Comparison of ENCODE assay signal across 8 mouse cellular contexts in genomic region chr4:44168816-44169215, GRCm38 (mm10).
DNase-seq lines count a peak whose midpoint lies in the region; ATAC-seq and TF ChIP-seq lines count a peak whose summit lies in the region.

No protein-coding gene starts in this region.

- H3K9ac ChIP-seq in lung, embryonic 14.5 days: peak overlapping the region; percentile 27; the same call in 1 of the 2 replicates
- H3K9ac ChIP-seq in intestine, embryonic 14.5 days (ENCODE audit: low read length): peak overlapping the region; percentile 25; the same call in 1 of the 2 replicates
- no peak overlapping the region for H3K9ac ChIP-seq in neural tube, embryonic 14.5 days (replicated peaks; ENCODE audit: low read depth, low read length)

- DNase-seq in lung, embryonic 14.5 days: no peak
- DNase-seq in lung, postnatal 25 days (ENCODE audit: low spot score): no peak
- DNase-seq in c-Kit-positive CD71-negative TER-119-negative erythroid progenitor cells, embryonic 14.5 days (ENCODE audit: low read depth): peak; percentile 40
- DNase-seq in intestine, embryonic 14.5 days (ENCODE audit: low spot score): no peak
- no peak for DNase-seq in right cerebral cortex, postnatal 25 days
- DNase-seq in cerebellum, adult 11 months: no peak
- no peak for DNase-seq in gastrocnemius, postnatal 14 days

- H3K4me1 ChIP-seq in lung, embryonic 14.5 days (ENCODE audit: insufficient read depth): peaks cover 10% of the 10 kb centered on the region; the same call in 1 of the 2 replicates
- H3K4me1 ChIP-seq in intestine, embryonic 14.5 days (replicated peaks; ENCODE audit: control insufficient read depth, insufficient read depth, low read length): peaks cover 22% of the 10 kb centered on the region
- H3K4me1 ChIP-seq in neural tube, embryonic 14.5 days (ENCODE audit: control insufficient read depth, insufficient read depth, low read length): peaks cover 21% of the 10 kb centered on the region

- H3K9me3 ChIP-seq in lung, embryonic 14.5 days (ENCODE audit: low read depth, low read length): no peaks in the 10 kb centered on the region
- no peaks in the 10 kb centered on the region for H3K9me3 ChIP-seq in intestine, embryonic 14.5 days (ENCODE audit: control insufficient read depth, low read length)
- H3K9me3 ChIP-seq in neural tube, embryonic 14.5 days (ENCODE audit: control insufficient read depth, low read length): no peaks in the 10 kb centered on the region

- TF ChIP-seq CTCF in lung, embryonic 14.5 days (IDR thresholded peaks at IDR 0.05; ENCODE audit: low read depth): no peak

- H3K36me3 ChIP-seq in lung, embryonic 14.5 days (ENCODE audit: insufficient read depth): no peaks in the 10 kb centered on the region
- H3K36me3 ChIP-seq in intestine, embryonic 14.5 days (ENCODE audit: control insufficient read depth, insufficient read depth, low read length): no peaks in the 10 kb centered on the region
- no peaks in the 10 kb centered on the region for H3K36me3 ChIP-seq in neural tube, embryonic 14.5 days (ENCODE audit: control insufficient read depth, insufficient read depth, low read length)

- H3K4me3 ChIP-seq in lung, embryonic 14.5 days (ENCODE audit: low read depth, low read length): peak overlapping the region; percentile 45
- H3K4me3 ChIP-seq in intestine, embryonic 14.5 days (ENCODE audit: low read depth, low read length): peak overlapping the region; percentile 48
- peak overlapping the region; percentile 40; the same call in 1 of the 2 replicates for H3K4me3 ChIP-seq in neural tube, embryonic 14.5 days (ENCODE audit: low read depth, low read length)

- peak overlapping the region; percentile 65 for H3K4me2 ChIP-seq in lung, embryonic 14.5 days
- H3K4me2 ChIP-seq in intestine, embryonic 14.5 days (ENCODE audit: low read length): peak overlapping the region; percentile 63
- peak overlapping the region; percentile 57 for H3K4me2 ChIP-seq in neural tube, embryonic 14.5 days (ENCODE audit: low read depth, low read length)

- ATAC-seq in lung, embryonic 14.5 days (ENCODE audit: insufficient read depth): no peak
- no peak for ATAC-seq in intestine, embryonic 14.5 days (replicated peaks; ENCODE audit: low FRiP score, low TSS enrichment, low read depth)
- no peak for ATAC-seq in neural tube, embryonic 14.5 days (ENCODE audit: low read depth)

- 4% methylated on average over 7 of the region's 7 CpGs for WGBS in lung, embryonic 14.5 days
- 4% methylated on average over 7 of the region's 7 CpGs for WGBS in intestine, embryonic 14.5 days
- 7% methylated on average over 7 of the region's 7 CpGs for WGBS in neural tube, embryonic 14.5 days

- intact Hi-C loops in gastrocnemius, postnatal 14 days (cut with DNase I; ENCODE audit: low total_unique reads): no loop called here

- H3K27me3 ChIP-seq in lung, embryonic 14.5 days (ENCODE audit: insufficient read depth, low read length): no peaks in the 10 kb centered on the region
- no peaks in the 10 kb centered on the region for H3K27me3 ChIP-seq in intestine, embryonic 14.5 days (replicated peaks; ENCODE audit: control insufficient read depth, insufficient read depth, low read length)
- no peaks in the 10 kb centered on the region for H3K27me3 ChIP-seq in neural tube, embryonic 14.5 days (ENCODE audit: control insufficient read depth, insufficient read depth, low read length)

- 0 out of 2 replicates have a peak overlapping the region, but pooled peaks have one; percentile 44 for H3K27ac ChIP-seq in lung, embryonic 14.5 days (ENCODE audit: low read depth)
- peak overlapping the region; percentile 51 for H3K27ac ChIP-seq in intestine, embryonic 14.5 days (ENCODE audit: low read depth)
- H3K27ac ChIP-seq in neural tube, embryonic 14.5 days (ENCODE audit: low read depth, low read length): no peak overlapping the region
